1 mouse cellular context compared by ENCODE assay signal in the genomic region with DNA sequence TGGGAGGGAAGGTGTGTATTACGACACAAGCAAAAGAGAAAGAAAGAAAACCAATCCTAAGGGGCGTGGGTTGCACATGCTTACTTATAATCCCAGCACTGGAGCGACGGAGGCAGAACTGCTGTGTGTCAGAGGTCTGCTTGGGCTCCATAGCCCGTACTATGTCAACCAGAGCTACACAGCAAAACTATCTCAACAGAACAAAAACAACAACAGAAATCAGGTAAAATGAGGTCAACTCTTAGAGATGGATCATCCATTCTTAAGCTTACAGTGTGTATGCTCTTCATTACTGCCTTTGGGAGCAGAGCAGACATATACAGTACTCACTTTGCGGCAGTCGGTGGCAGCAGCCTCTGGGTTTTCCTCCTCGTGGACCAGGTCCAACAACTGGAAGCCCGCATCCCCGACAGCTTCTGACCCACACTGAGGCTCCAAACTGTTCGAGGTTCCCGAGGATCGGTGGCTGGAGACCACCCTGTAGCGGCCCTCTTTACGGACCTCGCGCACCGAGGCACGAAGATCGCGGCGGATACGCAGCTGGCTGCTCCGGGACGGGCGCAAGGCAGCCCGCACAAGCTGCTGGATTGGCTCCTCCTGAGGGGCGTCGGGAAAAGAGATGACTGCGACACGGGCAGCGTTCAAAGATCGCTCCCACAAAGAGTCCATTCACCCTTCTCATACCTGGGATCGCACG.
A peak's percentile ranks its signal among the peaks of the same experiment; 100 is the strongest.
TF ChIP-seq lines count a peak whose summit lies in the region.

No protein-coding gene starts in this region.

TF ChIP-seq in MEL, 35 proteins besides CTCF, POLR2A, EP300 and RAD21 (continued from another document):
- TF ChIP-seq JUND (IDR thresholded peaks at IDR 0.05; ENCODE audit: low read depth, low read length) (no peak), ETS1 (IDR thresholded peaks at IDR 0.05; ENCODE audit: low read depth, low read length) (no peak), USF2 (IDR thresholded peaks at IDR 0.05; ENCODE audit: borderline replicate concordance in 1 of 2, insufficient read depth in 1 of 2, low read depth in 1 of 2, low read length in 2 of 2) (no peak), MXI1 (IDR thresholded peaks at IDR 0.05; ENCODE audit: low read depth, low read length) (peak; percentile 92), ZMIZ1 (IDR thresholded peaks at IDR 0.05; ENCODE audit: low read depth, low read length) (no peak), SIN3A (IDR thresholded peaks at IDR 0.05; ENCODE audit: low read length) (peak; percentile 53), SMC3 (IDR thresholded peaks at IDR 0.05; ENCODE audit: low read depth, low read length) (no peak), TBP (IDR thresholded peaks at IDR 0.05; ENCODE audit: low read depth, low read length) (0 out of 2 replicates have a peak, but pooled peaks have one; percentile 13), GABPA (IDR thresholded peaks at IDR 0.05; ENCODE audit: low read depth, low read length) (no peak), CHD1 (IDR thresholded peaks at IDR 0.05; ENCODE audit: low read depth, low read length) (0 out of 2 replicates have a peak, but pooled peaks have one; percentile 29), ELF1 (IDR thresholded peaks at IDR 0.05; ENCODE audit: low read depth, low read length) (no peak), TAL1 (IDR thresholded peaks at IDR 0.05; ENCODE audit: low read length) (no peak), KAT2A (conservative IDR thresholded peaks at IDR 0.05; ENCODE audit: low read depth, low read length) (no peak), BHLHE40 (IDR thresholded peaks at IDR 0.05; ENCODE audit: borderline replicate concordance, low read depth, low read length) (no peak), NELFE (IDR thresholded peaks at IDR 0.05; ENCODE audit: low read depth, low read length) (no peak), E2F4 (IDR thresholded peaks at IDR 0.05; ENCODE audit: borderline replicate concordance, low read depth, low read length) (no peak), ZC3H11A (IDR thresholded peaks at IDR 0.05; ENCODE audit: low read depth, low read length) (no peak), POLR2AphosphoS2 (IDR thresholded peaks at IDR 0.05; ENCODE audit: low read length) (no peak), MEF2A (IDR thresholded peaks at IDR 0.05; ENCODE audit: extremely low read depth, insufficient replicate concordance, low read depth, low read length, poor library complexity, severe bottlenecking) (no peak), USF1 (IDR thresholded peaks at IDR 0.05; ENCODE audit: low read depth, low read length) (no peak), MAZ (IDR thresholded peaks at IDR 0.05; ENCODE audit: low read depth, low read length) (no peak), MYC (IDR thresholded peaks at IDR 0.05; ENCODE audit: low read depth, low read length) (peak; percentile 56; the same call in 1 of the 2 replicates), MYB (IDR thresholded peaks at IDR 0.05; ENCODE audit: low read depth, low read length) (no peak), ZNF384 (IDR thresholded peaks at IDR 0.05; ENCODE audit: low read depth, low read length) (no peak), POLR2AphosphoS5 (IDR thresholded peaks at IDR 0.05; ENCODE audit: borderline replicate concordance, low read depth, low read length) (no peak), MAX (IDR thresholded peaks at IDR 0.05; ENCODE audit: low read length) (peak; percentile 56; the same call in 1 of the 2 replicates), UBTF (IDR thresholded peaks at IDR 0.05; ENCODE audit: borderline replicate concordance, insufficient read depth, low read depth, low read length) (no peak), GATA1 (IDR thresholded peaks at IDR 0.05; ENCODE audit: low read depth, low read length) (no peak), CHD2 (IDR thresholded peaks at IDR 0.05; ENCODE audit: low read length) (no peak), MAFK (IDR thresholded peaks at IDR 0.05; ENCODE audit: borderline replicate concordance, low read depth, low read length) (no peak), RCOR1 (IDR thresholded peaks at IDR 0.05; ENCODE audit: low read depth, low read length) (no peak), NRF1 (IDR thresholded peaks at IDR 0.05; ENCODE audit: insufficient read depth, low read depth, low read length, poor library complexity, severe bottlenecking) (no peak), TCF12 (IDR thresholded peaks at IDR 0.05; ENCODE audit: low read depth, low read length) (no peak)
